Mouse (Mus musculus): ENCODE data around the gene Tex14.

The Tex14 gene

DNA sequence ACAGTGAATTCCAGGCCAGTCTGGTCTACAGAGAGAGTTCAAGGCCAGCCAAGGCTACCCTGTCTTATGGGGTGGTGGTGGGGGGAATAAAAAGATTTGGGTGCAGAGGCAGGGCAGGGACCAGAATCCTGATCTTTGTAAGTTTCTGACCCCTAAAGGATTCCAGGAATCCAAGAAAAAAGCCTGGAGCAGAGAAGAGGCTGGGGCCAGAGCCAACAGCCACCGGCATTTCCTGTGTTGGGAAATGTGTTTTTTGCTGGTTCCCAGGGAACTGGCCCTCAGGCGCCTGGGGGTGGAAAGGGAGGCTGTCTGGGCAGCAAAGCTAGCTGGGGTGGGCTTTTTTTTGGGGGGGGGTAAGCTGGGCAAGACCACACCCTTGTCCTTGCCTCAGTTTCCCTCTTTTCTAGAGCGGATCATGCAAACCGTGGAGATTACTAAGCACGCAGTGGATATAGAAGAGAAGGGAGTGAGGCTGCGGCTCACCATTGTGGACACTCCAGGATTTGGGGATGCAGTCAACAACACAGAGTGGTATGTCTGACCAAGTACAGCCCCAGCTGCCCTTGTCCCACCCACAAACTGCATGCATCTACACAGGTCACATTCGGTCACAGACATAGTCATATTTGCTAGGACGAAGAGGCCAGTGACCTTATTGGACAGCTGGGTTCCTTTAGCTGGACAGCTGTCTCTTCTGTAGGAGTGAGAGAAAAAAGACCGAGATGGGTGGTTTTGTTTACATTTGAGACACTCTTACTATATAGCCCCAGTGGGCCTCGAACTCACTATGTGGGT is 180.0 kb downstream of the Tex14 start:
- H3K4me1 ChIP-seq (replicated peaks; ENCODE audit: low read depth, low read length): peaks cover 38% of the 10 kb centered on the region
- TF ChIP-seq POU5F1 (IDR thresholded peaks at IDR 0.05; ENCODE audit: borderline replicate concordance, low read length) (no peak), NANOG (IDR thresholded peaks at IDR 0.05; ENCODE audit: borderline replicate concordance, low read length) (no peak), CTCF (conservative IDR thresholded peaks at IDR 0.05; ENCODE audit: low read length) (no peak)
- no peaks in the 10 kb centered on the region for H3K9me3 ChIP-seq (ENCODE audit: low read length)

DNA sequence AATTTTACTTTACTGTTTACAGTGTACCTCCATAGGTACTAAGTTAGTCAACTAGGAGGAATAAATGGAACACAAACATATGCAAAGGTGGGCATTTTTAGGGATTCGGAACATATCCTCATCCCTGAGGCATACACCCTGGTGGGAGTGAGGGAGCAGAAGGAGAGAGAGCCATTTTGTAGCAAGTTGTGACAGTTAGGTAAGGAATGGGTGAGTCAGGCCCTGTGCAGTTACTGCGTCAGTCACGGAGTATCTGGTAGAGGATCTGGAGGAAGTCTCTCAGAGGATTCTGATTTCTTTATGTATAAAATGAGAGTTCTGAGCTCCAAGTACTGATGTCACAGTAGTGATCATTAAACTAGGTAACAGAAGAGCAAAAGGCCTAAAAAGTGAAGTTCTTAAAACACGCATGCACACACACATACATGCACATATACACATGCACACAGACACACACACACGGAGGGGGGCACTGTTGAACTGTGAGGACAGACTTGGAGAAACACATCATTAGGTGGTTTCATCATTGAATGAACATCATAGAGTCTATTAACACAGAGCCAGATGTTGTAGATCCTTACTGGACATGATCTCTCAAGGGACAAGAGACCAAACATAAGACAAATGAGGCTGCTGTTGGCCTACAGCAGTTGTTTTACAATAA is 182.5 kb downstream of the Tex14 start:
- Histone ChIP-seq H3K4me1 (replicated peaks; ENCODE audit: low read depth, low read length) (peaks cover 36% of the 10 kb centered on the region), H3K4me3 (replicated peaks; ENCODE audit: low read length) (no peak overlapping the region), H3K9me3 (ENCODE audit: low read length) (no peaks in the 10 kb centered on the region), H3K27me3 (ENCODE audit: insufficient read depth, low read length) (peaks cover 16% of the 10 kb centered on the region), H3K36me3 (ENCODE audit: insufficient read depth, low read length) (no peaks in the 10 kb centered on the region)
- TF ChIP-seq CTCF (conservative IDR thresholded peaks at IDR 0.05; ENCODE audit: low read length) (no peak), POU5F1 (IDR thresholded peaks at IDR 0.05; ENCODE audit: borderline replicate concordance, low read length) (no peak), NANOG (IDR thresholded peaks at IDR 0.05; ENCODE audit: borderline replicate concordance, low read length) (no peak)

More for the DNA sequence above, 180.0 kb downstream of the Tex14 start:
- H3K36me3 ChIP-seq (ENCODE audit: insufficient read depth, low read length): no peaks in the 10 kb centered on the region
- H3K27me3 ChIP-seq (ENCODE audit: insufficient read depth, low read length): peaks cover 41% of the 10 kb centered on the region
- H3K4me3 ChIP-seq (replicated peaks; ENCODE audit: low read length): no peak overlapping the region

DNA sequence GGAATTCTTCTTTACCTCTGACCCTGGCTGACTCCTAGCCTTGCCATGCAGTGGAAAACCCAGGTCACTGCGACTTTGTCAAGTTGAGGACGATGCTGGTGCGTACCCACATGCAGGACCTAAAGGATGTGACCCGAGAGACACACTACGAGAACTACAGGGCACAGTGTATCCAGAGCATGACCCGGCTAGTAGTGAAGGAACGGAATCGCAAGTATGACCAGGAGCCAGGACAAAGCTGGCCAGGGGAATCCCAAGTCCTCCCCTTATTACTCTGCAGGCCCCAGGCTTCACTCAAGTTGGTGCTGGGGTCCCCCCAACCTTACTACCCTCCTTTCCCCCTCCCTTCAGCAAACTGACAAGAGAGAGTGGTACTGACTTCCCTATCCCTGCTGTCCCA is 184.7 kb downstream of the Tex14 start:
- H3K4me3 ChIP-seq (replicated peaks; ENCODE audit: low read length): no peak overlapping the region; the same call in 1 of the 2 replicates
- H3K27me3 ChIP-seq (ENCODE audit: insufficient read depth, low read length): 0 out of 2 replicates have a peak, but pooled peaks cover 2% of the 10 kb centered on the region
- H3K36me3 ChIP-seq (ENCODE audit: insufficient read depth, low read length): peaks cover 10% of the 10 kb centered on the region
- no peaks in the 10 kb centered on the region for H3K9me3 ChIP-seq (ENCODE audit: low read length)
- TF ChIP-seq POU5F1 (IDR thresholded peaks at IDR 0.05; ENCODE audit: borderline replicate concordance, low read length): no peak
- no peak for TF ChIP-seq CTCF (conservative IDR thresholded peaks at IDR 0.05; ENCODE audit: low read length)
- TF ChIP-seq NANOG (IDR thresholded peaks at IDR 0.05; ENCODE audit: borderline replicate concordance, low read length): no peak
- peaks cover 52% of the 10 kb centered on the region for H3K4me1 ChIP-seq (replicated peaks; ENCODE audit: low read depth, low read length)

DNA sequence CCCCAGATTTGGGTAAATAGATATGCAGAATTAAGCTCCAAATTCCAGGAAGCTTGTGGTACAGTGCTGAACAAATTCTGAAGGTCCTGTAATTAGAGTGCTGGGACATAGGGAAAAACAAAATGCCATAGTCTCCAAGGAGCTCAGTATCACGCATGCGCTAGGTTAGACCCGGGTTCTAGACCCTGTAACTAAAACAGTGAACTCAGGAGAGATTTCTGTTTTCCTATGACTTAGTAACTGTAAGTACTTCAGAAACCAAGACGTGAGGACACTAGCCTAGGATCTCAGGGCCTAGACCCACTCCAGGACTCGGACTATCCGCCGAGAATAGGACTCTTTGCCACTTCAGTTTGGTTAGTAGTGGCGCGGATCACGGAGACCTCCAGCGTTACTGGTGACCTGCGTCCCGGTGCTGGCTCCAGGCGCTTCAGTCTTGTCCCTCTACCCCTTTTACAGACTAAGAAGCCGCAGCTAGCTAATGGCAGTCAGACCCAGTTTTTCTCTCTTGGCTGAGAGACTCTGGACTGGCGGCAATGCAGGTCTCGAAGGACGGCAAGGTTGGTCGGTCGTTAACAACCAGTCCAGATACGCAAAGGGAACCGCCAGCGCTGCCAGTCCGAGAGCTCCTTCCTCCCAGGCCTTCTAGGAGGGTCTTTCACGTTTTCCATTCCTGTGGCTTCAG is 186.1 kb downstream of the Tex14 start:
- Histone ChIP-seq H3K4me3 (replicated peaks; ENCODE audit: low read length) (peak overlapping the region; percentile 92), H3K4me1 (replicated peaks; ENCODE audit: low read depth, low read length) (peaks cover 61% of the 10 kb centered on the region), H3K27me3 (ENCODE audit: insufficient read depth, low read length) (no peaks in the 10 kb centered on the region), H3K36me3 (ENCODE audit: insufficient read depth, low read length) (peaks cover 12% of the 10 kb centered on the region), H3K9me3 (ENCODE audit: low read length) (no peaks in the 10 kb centered on the region)
- TF ChIP-seq NANOG (IDR thresholded peaks at IDR 0.05; ENCODE audit: borderline replicate concordance, low read length) (no peak), POU5F1 (IDR thresholded peaks at IDR 0.05; ENCODE audit: borderline replicate concordance, low read length) (no peak), CTCF (conservative IDR thresholded peaks at IDR 0.05; ENCODE audit: low read length) (no peak)

DNA sequence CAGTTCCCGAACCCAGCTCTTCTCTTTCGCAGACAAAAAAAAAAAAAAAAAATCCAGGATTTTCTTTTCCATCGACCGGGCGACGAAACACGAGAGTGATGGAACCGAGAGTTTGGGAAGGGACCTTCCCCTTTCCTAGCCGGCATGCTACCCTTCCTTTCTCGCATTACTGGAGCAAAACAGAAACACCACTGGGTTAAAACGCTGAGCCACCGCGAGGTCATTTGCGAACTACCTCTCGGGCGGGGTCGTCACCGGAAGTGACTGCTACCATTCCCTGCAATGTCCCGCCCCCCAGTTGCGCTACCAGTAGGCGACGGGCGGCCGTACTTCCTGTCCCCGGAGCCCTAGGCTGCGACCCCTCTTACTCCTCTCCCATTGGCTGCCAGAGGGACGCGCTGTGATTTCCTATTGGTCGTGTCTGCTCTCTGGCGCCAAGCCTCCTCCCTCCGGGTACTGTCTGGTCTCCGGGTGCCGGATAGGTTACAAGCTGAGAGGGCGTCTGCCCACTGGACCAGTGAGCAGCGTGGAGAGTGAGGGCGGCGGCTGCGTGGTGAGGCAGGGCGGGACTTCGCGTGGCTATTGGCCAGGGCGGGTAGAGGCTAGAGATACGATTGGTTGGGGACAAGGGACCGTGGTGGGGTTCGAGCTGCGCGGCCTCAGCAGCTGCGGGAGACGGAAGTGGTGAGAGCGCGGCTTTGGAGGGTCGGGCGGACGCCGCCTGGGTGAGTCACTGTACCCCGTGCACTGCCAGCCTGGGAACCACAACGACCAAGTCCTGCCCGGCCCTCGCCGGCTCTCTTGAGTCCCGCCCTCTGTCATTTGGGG is 186.9 kb downstream of the Tex14 start, which contains the start of gene Mtmr4:
Mtmr4 (plus strand) TSS at position 637 of the 828 bp plus-strand sequence.
- H3K27me3 ChIP-seq (ENCODE audit: insufficient read depth, low read length): no peaks in the 10 kb centered on the region
- H3K9me3 ChIP-seq (ENCODE audit: low read length): no peaks in the 10 kb centered on the region
- H3K4me1 ChIP-seq (replicated peaks; ENCODE audit: low read depth, low read length): peaks cover 68% of the 10 kb centered on the region
- peak within 1 kb of the TSS; percentile 93 for H3K4me3 ChIP-seq (replicated peaks; ENCODE audit: low read length)
- H3K36me3 ChIP-seq (ENCODE audit: insufficient read depth, low read length): peaks cover 13% of the 10 kb centered on the region
- TF ChIP-seq NANOG (IDR thresholded peaks at IDR 0.05; ENCODE audit: borderline replicate concordance, low read length) (no peak), CTCF (conservative IDR thresholded peaks at IDR 0.05; ENCODE audit: low read length) (no peak), POU5F1 (IDR thresholded peaks at IDR 0.05; ENCODE audit: borderline replicate concordance, low read length) (no peak)

DNA sequence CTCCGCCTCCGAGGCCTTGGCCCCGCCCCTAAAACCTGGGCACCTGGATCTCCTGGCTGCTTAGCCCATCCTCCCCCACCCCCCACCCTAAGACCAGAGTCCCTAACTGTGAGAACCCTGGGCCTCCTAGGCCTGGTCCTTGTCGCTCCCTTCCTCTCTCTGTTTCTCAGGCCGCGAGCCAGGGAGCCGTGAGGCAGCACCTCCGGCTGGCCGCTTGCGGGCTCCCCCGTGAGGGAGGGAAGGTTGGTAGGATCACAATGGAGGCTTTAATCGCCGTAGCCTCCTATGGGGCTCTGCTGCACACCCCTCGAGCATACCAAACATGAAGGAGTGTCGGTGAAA is 187.5 kb downstream of the Tex14 start:
- peak overlapping the region; percentile 93 for H3K4me3 ChIP-seq (replicated peaks; ENCODE audit: low read length)
- peaks cover 74% of the 10 kb centered on the region for H3K4me1 ChIP-seq (replicated peaks; ENCODE audit: low read depth, low read length)
- no peaks in the 10 kb centered on the region for H3K9me3 ChIP-seq (ENCODE audit: low read length)
- TF ChIP-seq CTCF (conservative IDR thresholded peaks at IDR 0.05; ENCODE audit: low read length) (no peak), NANOG (IDR thresholded peaks at IDR 0.05; ENCODE audit: borderline replicate concordance, low read length) (no peak), POU5F1 (IDR thresholded peaks at IDR 0.05; ENCODE audit: borderline replicate concordance, low read length) (no peak)
- H3K36me3 ChIP-seq (ENCODE audit: insufficient read depth, low read length): peaks cover 19% of the 10 kb centered on the region
- no peaks in the 10 kb centered on the region for H3K27me3 ChIP-seq (ENCODE audit: insufficient read depth, low read length)

DNA sequence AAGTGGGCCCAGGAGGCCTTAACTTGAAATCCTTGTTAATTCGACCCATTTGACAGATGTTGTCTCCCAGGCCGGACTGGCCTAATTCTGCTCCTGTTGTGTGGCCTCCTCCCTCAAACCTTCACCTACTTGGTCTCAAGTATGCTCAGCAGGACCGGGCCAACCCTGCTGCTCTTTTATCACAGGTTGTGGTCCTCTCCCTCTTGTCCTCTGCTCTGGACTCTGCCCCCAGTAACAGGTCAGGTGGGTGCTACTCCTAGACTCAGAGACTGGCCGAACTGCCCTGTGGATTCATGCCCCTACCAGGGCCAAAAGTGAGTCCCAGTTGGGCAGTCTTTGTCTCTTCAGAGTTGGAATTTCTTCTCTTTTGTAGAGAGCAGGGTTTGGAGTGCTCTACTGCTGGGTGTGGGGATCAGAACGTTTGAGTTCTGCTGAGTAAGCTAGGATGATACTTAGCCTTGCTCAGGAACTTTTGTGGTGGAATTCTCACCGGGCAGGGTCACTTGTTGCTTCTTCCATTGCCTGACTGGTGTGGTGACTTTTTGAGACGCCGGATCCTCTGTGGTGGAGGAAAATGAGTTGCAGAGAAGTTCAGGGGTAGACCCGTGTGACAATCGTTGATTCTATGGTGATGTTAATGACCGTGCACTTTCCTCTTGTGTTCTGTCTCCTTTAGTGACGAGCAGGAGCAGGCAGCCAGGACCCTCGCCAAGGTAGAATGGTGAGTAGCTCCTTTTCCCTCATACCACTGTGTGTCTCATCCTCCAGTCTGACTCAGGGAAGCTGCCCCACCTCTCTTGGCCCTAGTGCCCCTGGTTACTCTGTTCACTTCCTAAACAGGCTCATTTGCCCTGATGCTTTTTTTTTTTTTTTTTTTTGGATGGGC is 188.1 kb downstream of the Tex14 start:
- Histone ChIP-seq H3K9me3 (ENCODE audit: low read length) (no peaks in the 10 kb centered on the region), H3K4me3 (replicated peaks; ENCODE audit: low read length) (peak overlapping the region; percentile 93), H3K4me1 (replicated peaks; ENCODE audit: low read depth, low read length) (peaks cover 76% of the 10 kb centered on the region), H3K27me3 (ENCODE audit: insufficient read depth, low read length) (no peaks in the 10 kb centered on the region), H3K36me3 (ENCODE audit: insufficient read depth, low read length) (peaks cover 25% of the 10 kb centered on the region)
- TF ChIP-seq NANOG (IDR thresholded peaks at IDR 0.05; ENCODE audit: borderline replicate concordance, low read length) (no peak), POU5F1 (IDR thresholded peaks at IDR 0.05; ENCODE audit: borderline replicate concordance, low read length) (no peak), CTCF (conservative IDR thresholded peaks at IDR 0.05; ENCODE audit: low read length) (no peak)

All from E14TG2a.4 (cell line).